Mouse (Mus musculus): ENCODE data around the gene Sec23b. TPM values are rescaled to one million over a fixed set of nuclear protein-coding genes. Genes with fewer than 3 reads are reported as not detected.
"Not testable (repeated sequence)": the region's sequence is repeated elsewhere in the genome, so short reads cannot be mapped to it uniquely, and the experiment has no call there.

The Sec23b gene
- polyA plus RNA-seq, 1 experiment: 37.4 TPM

DNA sequence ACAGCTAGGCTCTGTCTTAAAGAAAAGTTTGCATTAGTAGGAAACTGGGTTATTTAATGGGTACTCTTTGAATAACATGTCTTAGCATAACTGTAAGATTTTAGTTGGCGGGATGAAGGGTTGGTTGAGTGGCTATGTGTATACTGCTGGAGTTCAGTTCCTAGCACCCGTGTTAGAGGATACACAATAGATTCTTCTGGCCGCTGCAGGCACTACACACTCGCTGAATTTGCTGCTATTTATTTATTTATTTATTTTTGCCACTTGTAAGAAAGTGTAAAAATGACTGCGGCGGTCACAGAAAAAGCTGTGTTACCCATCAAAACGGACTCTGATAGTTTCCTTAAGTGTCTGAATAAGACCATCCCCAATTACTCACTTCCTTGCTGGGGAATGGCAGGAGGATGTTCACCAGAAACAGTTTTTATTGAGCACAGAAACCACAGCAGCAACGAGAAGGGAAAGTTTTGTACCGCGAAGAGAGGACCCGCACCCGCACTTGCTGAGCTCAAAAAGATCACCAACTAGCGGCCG, 676 bp upstream of the Sec23b start:
- Histone ChIP-seq H3K27me3 (ENCODE audit: control insufficient read depth, insufficient read depth, low read length) (no peaks in the 10 kb centered on the region), H3K4me1 (ENCODE audit: control insufficient read depth, insufficient read depth, low read length) (peaks cover 3% of the 10 kb centered on the region), H3K4me3 (ENCODE audit: control insufficient read depth, low read depth, low read length) (peak overlapping the region; percentile 98), H3K27ac (ENCODE audit: control insufficient read depth, insufficient read depth, low read depth, low read length) (peak overlapping the region; percentile 96), H3K36me3 (ENCODE audit: control insufficient read depth, insufficient read depth, low read length) (no peaks in the 10 kb centered on the region)
- TF ChIP-seq POLR2A (IDR thresholded peaks at IDR 0.05; ENCODE audit: control insufficient read depth, low read depth, low read length) (no peak), CTCF (IDR thresholded peaks at IDR 0.05; ENCODE audit: control insufficient read depth, insufficient read depth, insufficient replicate concordance, low read depth, low read length) (no peak)

DNA sequence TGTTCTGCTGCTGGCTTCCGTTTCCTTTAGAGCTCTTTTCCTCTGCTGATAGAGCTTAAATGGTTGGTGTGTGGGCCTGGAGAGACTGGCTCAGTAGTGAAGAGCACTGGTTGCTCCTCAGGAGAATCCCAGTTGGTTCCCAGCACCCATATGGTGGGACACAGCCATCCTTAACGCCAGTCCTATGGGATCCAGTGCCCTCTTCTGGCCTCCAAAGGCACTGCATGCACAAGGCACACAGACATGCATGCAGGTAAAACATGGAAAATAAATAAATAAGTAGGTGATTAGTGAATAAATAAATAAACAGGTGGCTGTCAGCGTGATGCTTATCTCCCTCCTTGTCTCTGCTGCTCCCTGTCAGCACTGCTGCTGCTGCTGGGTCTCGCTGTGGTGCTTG, 32.7 kb downstream of the Sec23b start:
- Histone ChIP-seq H3K36me3 (ENCODE audit: control insufficient read depth, insufficient read depth, low read length) (peaks cover 3% of the 10 kb centered on the region), H3K27ac (ENCODE audit: control insufficient read depth, insufficient read depth, low read depth, low read length) (no peak overlapping the region), H3K4me3 (ENCODE audit: control insufficient read depth, low read depth, low read length) (no peak overlapping the region), H3K4me1 (ENCODE audit: control insufficient read depth, insufficient read depth, low read length) (no peaks in the 10 kb centered on the region), H3K27me3 (ENCODE audit: control insufficient read depth, insufficient read depth, low read length) (no peaks in the 10 kb centered on the region)
- TF ChIP-seq POLR2A (IDR thresholded peaks at IDR 0.05; ENCODE audit: control insufficient read depth, low read depth, low read length) (no peak), CTCF (IDR thresholded peaks at IDR 0.05; ENCODE audit: control insufficient read depth, insufficient read depth, insufficient replicate concordance, low read depth, low read length) (peak; percentile 44; the same call in 1 of the 2 replicates)

DNA sequence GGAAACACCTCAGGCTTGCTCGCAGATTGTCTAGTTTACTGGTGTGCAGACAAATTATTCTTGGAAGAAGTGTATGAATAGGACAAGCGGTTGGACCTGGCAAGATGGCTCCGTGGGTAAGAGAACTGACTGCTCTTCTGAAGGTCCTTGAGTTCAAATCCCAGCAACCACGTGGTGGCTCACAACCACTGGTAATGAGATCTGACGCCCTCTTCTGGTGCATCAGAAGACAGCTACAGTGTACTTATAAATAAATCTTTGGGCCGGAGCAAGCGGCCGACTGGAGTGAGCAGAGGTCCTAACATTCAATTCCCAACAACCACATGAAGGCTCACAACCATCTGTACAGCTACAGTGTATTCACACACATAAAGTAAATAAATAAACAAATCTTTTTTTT, 37.0 kb downstream of the Sec23b start:
- H3K4me3 ChIP-seq (ENCODE audit: control insufficient read depth, low read depth, low read length); H3K4me1 ChIP-seq (ENCODE audit: control insufficient read depth, insufficient read depth, low read length); H3K36me3 ChIP-seq (ENCODE audit: control insufficient read depth, insufficient read depth, low read length); H3K27me3 ChIP-seq (ENCODE audit: control insufficient read depth, insufficient read depth, low read length); H3K27ac ChIP-seq (ENCODE audit: control insufficient read depth, insufficient read depth, low read depth, low read length): not testable (repeated sequence)

DNA sequence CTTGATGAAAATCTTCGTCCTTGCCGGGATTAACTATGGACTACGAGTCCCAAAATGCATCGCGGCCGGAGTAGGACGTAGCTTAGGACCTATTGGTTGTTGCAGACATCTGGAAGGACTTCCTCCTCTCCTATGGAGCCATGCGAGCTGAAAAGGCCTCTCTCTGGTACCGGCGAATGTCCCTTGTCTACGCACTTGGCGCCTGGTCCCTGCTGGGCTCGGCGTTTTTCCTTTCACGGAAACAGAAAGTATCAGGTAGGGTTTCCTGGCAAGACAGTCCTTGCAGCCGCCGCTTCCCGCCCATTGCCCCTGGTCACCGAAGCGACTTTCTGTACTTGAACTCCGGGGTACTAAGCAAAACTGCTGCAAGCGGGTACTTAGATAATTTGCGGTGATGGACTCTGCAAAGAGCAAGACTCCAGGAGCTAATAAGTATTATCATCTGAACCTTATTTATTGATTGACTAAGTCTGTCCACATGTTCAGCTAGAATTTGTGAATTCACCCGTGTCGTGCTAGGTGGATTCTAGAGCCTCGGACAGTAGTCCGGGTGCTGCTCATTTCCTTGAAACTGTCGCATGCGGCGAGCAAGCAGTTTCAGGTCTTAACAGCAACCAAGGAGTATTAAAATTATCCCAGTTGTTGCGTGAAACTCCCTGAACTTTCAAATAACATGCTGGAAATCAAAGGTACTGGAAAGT, 38.1 kb downstream of the Sec23b start, which contains the start of gene Smim26:
Gene Smim26, plus strand, starts transcription at position 104 of the 701 bp plus-strand sequence.
- no peak for TF ChIP-seq CTCF (IDR thresholded peaks at IDR 0.05; ENCODE audit: control insufficient read depth, insufficient read depth, insufficient replicate concordance, low read depth, low read length)
- TF ChIP-seq POLR2A (IDR thresholded peaks at IDR 0.05; ENCODE audit: control insufficient read depth, low read depth, low read length): peak; percentile 43; the same call in 1 of the 2 replicates
- Histone ChIP-seq H3K27ac (ENCODE audit: control insufficient read depth, insufficient read depth, low read depth, low read length) (no peak within 1 kb of the TSS), H3K4me1 (ENCODE audit: control insufficient read depth, insufficient read depth, low read length) (no peaks in the 10 kb centered on the region), H3K4me3 (ENCODE audit: control insufficient read depth, low read depth, low read length) (peak within 1 kb of the TSS; percentile 77), H3K36me3 (ENCODE audit: control insufficient read depth, insufficient read depth, low read length) (no peaks in the 10 kb centered on the region; the same call in 1 of the 2 replicates), H3K27me3 (ENCODE audit: control insufficient read depth, insufficient read depth, low read length) (no peaks in the 10 kb centered on the region)

DNA sequence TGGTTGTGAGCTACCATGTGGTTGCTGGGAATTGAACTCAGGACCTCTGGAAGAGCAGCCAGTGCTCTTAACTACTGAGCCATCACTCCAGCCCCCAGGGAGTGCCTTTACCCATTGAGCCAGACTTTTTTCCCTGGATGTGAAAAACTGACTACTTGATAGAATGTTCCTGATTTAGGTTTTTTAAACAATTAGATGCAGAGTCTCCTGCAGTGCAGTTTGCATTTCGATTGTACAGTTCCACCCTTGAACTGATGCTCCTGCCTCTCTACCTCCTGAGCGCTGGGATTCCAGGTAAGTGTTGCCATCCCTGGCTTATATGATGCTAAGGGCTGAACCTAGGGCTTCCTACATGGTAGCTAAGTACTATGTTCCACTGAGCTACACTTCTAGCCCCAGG, 42.0 kb downstream of the Sec23b start:
- H3K4me1 ChIP-seq (ENCODE audit: control insufficient read depth, insufficient read depth, low read length): peaks cover 4% of the 10 kb centered on the region
- no peaks in the 10 kb centered on the region for H3K27me3 ChIP-seq (ENCODE audit: control insufficient read depth, insufficient read depth, low read length)
- H3K4me3 ChIP-seq (ENCODE audit: control insufficient read depth, low read depth, low read length): no peak overlapping the region
- no peak for TF ChIP-seq CTCF (IDR thresholded peaks at IDR 0.05; ENCODE audit: control insufficient read depth, insufficient read depth, insufficient replicate concordance, low read depth, low read length)
- TF ChIP-seq POLR2A (IDR thresholded peaks at IDR 0.05; ENCODE audit: control insufficient read depth, low read depth, low read length): no peak
- no peaks in the 10 kb centered on the region for H3K36me3 ChIP-seq (ENCODE audit: control insufficient read depth, insufficient read depth, low read length)
- H3K27ac ChIP-seq (ENCODE audit: control insufficient read depth, insufficient read depth, low read depth, low read length): no peak overlapping the region

DNA sequence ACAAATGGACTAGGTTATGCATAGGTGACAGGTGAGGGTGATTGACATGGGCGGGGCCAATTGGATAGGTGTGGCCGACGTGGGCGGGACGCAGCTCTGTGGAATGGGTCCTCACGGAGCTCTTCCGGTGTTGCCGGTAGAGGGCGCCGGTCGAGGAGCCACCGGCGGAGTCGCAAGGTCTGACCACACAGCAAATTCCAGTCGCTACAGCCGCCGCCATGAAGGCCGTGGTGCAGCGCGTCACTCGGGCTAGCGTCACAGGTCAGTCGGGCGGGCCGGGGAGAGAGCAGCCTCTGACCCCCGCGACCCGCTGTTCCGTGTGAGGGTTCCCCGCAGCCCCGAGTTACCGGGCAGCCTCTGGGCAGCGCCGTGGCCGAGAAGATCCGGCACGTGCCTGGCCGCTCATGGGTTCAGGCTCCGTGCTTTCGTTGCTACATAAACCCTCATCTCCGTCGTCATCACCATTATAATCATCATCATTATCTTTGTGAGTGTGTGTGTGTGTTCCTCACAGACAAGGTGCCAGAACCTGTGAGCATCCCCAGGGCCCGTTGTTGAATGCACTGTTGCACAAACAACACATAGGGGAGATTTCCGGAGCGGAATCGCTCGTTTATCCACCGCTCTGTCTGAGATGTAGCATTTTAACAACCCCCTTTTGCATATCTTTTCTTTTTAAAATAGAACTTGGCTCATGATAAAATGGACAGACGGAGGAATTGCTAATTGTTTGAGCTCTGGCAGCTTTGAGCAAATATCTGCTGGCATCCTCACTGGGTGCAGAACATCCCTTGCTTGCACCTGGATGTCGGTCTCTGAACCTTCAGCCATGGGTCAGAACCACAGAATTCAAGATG, 44.0 kb downstream of the Sec23b start, which contains the start of gene Dtd1:
Gene Dtd1, plus strand, starts transcription at position 67 of the 857 bp plus-strand sequence.
- peak within 1 kb of the TSS; percentile 86 for H3K27ac ChIP-seq (ENCODE audit: control insufficient read depth, insufficient read depth, low read depth, low read length)
- H3K36me3 ChIP-seq (ENCODE audit: control insufficient read depth, insufficient read depth, low read length): no peaks in the 10 kb centered on the region
- peak; percentile 70 for TF ChIP-seq POLR2A (IDR thresholded peaks at IDR 0.05; ENCODE audit: control insufficient read depth, low read depth, low read length)
- peak; percentile 62; the same call in 1 of the 2 replicates for TF ChIP-seq CTCF (IDR thresholded peaks at IDR 0.05; ENCODE audit: control insufficient read depth, insufficient read depth, insufficient replicate concordance, low read depth, low read length)
- H3K27me3 ChIP-seq (ENCODE audit: control insufficient read depth, insufficient read depth, low read length): no peaks in the 10 kb centered on the region
- peak within 1 kb of the TSS; percentile 98 for H3K4me3 ChIP-seq (ENCODE audit: control insufficient read depth, low read depth, low read length)
- H3K4me1 ChIP-seq (ENCODE audit: control insufficient read depth, insufficient read depth, low read length): peaks cover 4% of the 10 kb centered on the region

DNA sequence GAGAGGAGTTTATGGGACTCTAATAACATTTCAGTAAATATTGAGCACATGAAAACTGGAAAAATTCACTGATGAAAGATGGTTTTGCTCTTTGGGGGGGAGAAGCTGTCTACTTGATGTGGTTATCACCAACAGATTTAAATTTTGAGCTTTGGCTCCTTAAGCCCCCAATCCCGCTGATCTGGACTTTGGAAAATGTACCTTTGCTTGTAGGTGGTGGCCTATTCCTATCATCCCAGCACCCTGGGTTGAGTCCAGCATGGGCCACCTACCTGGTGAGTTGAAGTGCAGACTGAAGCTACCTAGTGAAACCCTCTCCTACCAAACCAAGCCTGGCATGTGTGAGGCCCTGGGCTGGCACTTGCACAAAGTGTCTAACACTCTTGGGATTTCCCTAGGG, 45.5 kb downstream of the Sec23b start:
- Histone ChIP-seq H3K4me3 (ENCODE audit: control insufficient read depth, low read depth, low read length) (no peak overlapping the region), H3K27ac (ENCODE audit: control insufficient read depth, insufficient read depth, low read depth, low read length) (no peak overlapping the region), H3K36me3 (ENCODE audit: control insufficient read depth, insufficient read depth, low read length) (no peaks in the 10 kb centered on the region), H3K4me1 (ENCODE audit: control insufficient read depth, insufficient read depth, low read length) (peaks cover 4% of the 10 kb centered on the region), H3K27me3 (ENCODE audit: control insufficient read depth, insufficient read depth, low read length) (no peaks in the 10 kb centered on the region)
- no peak for TF ChIP-seq CTCF (IDR thresholded peaks at IDR 0.05; ENCODE audit: control insufficient read depth, insufficient read depth, insufficient replicate concordance, low read depth, low read length)
- TF ChIP-seq POLR2A (IDR thresholded peaks at IDR 0.05; ENCODE audit: control insufficient read depth, low read depth, low read length): no peak
